Mouse (Mus musculus) liver, embryonic 16.5 days (tissue): ENCODE measurements at regions not wholly inside any gene's neighbourhood (a gene's known extent, or its start where the extent isn't known, plus 50 kb on each side); places are given as distances from the start of the nearest gene placed in this dataset.

Experiments
- ATAC-seq: fragments of 200-750 bp; cut with Nextera tagmentation; 2 replicates; pipeline ENCODE4 v1.8.0; 2017; ENCODE audit warnings: low read depth, mild to moderate bottlenecking, moderate number of reproducible peaks, moderate library complexity
- H3K27ac ChIP-seq: fragments of 300-500 bp; sonication (generic); 2 replicates; pipeline ENCODE4 v1.5.1; 2014; ENCODE audit warnings: mild to moderate bottlenecking, low read length
- H3K27me3 ChIP-seq: fragments of 300-500 bp; sonication (generic); 2 replicates; pipeline ENCODE4 v1.6.1; 2014; ENCODE audit warnings: low read depth, low read length, mixed read lengths; ENCODE audit not compliant: control insufficient read depth, insufficient read depth
- H3K36me3 ChIP-seq: fragments of 300-500 bp; sonication (generic); 2 replicates; pipeline ENCODE4 v1.6.1; 2014; ENCODE audit warnings: mild to moderate bottlenecking; ENCODE audit not compliant: control insufficient read depth, insufficient read depth
- H3K4me1 ChIP-seq: fragments of 300-500 bp; sonication (generic); 2 replicates; pipeline ENCODE4 v1.6.1; 2014; ENCODE audit warnings: low read depth, low read length, mixed read lengths; ENCODE audit not compliant: control insufficient read depth
- H3K4me2 ChIP-seq: fragments of 300-500 bp; sonication (generic); 2 replicates; pipeline ENCODE4 v1.6.1; 2014; ENCODE audit warnings: low read depth, low read length, mixed read lengths
- H3K4me3 ChIP-seq: fragments of 300-500 bp; sonication (generic); 2 replicates; pipeline ENCODE4 v1.5.1; 2014; ENCODE audit warnings: low read depth, mild to moderate bottlenecking, low read length
- H3K9ac ChIP-seq: fragments of 300-500 bp; sonication (generic); 2 replicates; pipeline ENCODE4 v1.6.1; 2014; ENCODE audit warnings: low read depth, low read length
- H3K9me3 ChIP-seq: fragments of 300-500 bp; sonication (generic); replicated peaks from 2 replicates; pipeline ENCODE4 v1.6.1; 2016; ENCODE audit warnings: low read length; ENCODE audit not compliant: control insufficient read depth
- WGBS: fragments of 180-500 bp; shearing (Covaris S2); extraction: QIAGEN DNeasy Blood & Tissue Kit; methylation state at CpG from one replicate; pipeline ENCODE4 v1.1.7; 2014; ENCODE audit not compliant: insufficient replicate concordance; 5-methylcytosine and 5-hydroxymethylcytosine counted together

DNA sequence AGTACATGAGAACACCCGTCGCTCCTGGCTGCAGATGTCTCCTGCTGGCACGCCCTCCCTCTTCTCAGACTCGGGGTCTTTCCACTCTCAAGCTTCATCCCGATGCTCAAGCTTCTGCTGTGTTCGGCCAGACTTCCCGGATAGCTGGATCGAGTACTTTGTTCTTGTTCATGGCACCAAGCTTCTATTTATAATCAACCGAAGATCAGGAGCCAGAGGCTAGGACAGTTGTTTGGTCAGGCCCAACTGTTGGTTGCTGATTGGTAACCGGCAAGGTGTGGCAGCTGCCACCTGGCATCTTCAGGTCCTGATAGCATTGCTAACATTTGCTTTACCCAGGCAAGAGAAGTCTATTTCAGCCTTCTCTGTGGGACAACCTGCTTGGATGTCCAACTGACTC is 53.5 kb upstream of the Plcl2 start:
- no peak for ATAC-seq
- no peaks in the 10 kb centered on the region; the same call in 1 of the 2 replicates for H3K4me1 ChIP-seq

GRCm38 (mm10) chr17:50457053-50457697 is 52.0 kb upstream of the Plcl2 start:
- H3K27me3 ChIP-seq = no peaks in the 10 kb centered on the region
- H3K4me2 ChIP-seq = no peak overlapping the region
- no peak overlapping the region for H3K9ac ChIP-seq
- H3K9me3 ChIP-seq = no peaks in the 10 kb centered on the region
- H3K36me3 ChIP-seq = no peaks in the 10 kb centered on the region
- H3K4me1 ChIP-seq = no peaks in the 10 kb centered on the region; the same call in 1 of the 2 replicates
- no peak overlapping the region for H3K4me3 ChIP-seq
- WGBS = 67% methylated on average over 6 of the region's 6 CpGs
- H3K27ac ChIP-seq = no peak overlapping the region
- ATAC-seq = no peak

More for the DNA sequence above, 53.5 kb upstream of the Plcl2 start:
- Histone ChIP-seq H3K27me3 (no peaks in the 10 kb centered on the region), H3K4me2 (no peak overlapping the region), H3K27ac (no peak overlapping the region), H3K36me3 (no peaks in the 10 kb centered on the region), H3K4me3 (no peak overlapping the region), H3K9me3 (no peaks in the 10 kb centered on the region), H3K9ac (no peak overlapping the region)
- WGBS = 65% methylated on average over 10 of the region's 10 CpGs

DNA sequence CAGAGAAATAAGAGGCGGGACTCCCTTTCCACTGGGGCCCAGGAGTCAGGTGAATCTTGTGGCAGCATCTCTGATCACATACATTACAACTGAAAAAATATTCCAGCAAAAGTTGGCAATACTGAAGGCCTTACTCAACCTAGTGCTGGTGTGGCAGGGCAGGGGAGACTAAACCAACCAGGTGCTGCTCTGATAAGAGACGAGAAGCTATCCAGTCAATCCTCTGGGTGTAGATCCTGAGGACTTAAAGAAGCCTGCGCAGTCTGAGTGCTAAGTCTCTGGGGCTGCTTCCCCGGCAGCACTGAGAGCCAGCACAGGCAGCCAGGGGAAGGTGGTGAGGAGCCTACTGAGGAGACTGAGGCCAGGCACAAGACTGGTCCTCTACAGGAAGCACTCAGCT is 51.0 kb upstream of the Plcl2 start:
- Histone ChIP-seq H3K4me3 (no peak overlapping the region), H3K27me3 (no peaks in the 10 kb centered on the region), H3K27ac (no peak overlapping the region), H3K9me3 (no peaks in the 10 kb centered on the region), H3K36me3 (no peaks in the 10 kb centered on the region), H3K4me2 (no peak overlapping the region), H3K4me1 (no peaks in the 10 kb centered on the region; the same call in 1 of the 2 replicates), H3K9ac (no peak overlapping the region)
- 0 out of 2 replicates have a peak, but pooled peaks have one; percentile 37 for ATAC-seq
- 55% methylated on average over 4 of the region's 4 CpGs for WGBS
